Mouse (Mus musculus): Measurements from ENCODE around the gene Zfp36l3.
"Not testable (repeated sequence)": the region's sequence is repeated elsewhere in the genome, so short reads cannot be mapped to it uniquely, and the experiment has no call there.

Zfp36l3 gene

GRCm38 (mm10) chrX:53776276-53776675 lies at the start of gene Zfp36l3:
TSS of gene Zfp36l3 (minus strand) at chrX:53776394.
- ATAC-seq (ENCODE audit: low TSS enrichment) = no peak

DNA sequence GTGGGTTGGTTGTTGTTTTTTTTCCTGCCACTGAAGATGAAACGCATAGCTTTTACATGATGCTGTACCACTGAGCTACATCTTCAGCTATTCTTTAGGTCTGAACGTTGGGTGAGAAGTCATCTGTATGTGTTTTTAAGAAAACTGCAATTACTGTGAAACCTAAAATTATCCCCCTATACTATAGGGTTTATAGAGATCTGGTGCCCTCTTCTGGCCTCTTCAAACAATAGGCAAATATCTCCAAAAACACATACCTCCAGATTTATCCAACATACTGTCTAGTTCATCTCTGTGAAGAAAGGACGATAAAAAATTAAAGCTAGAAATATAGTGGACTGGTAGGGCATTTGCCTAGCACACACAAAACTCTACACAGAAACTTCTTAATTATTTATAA lies 22.9 kb upstream of the Zfp36l3 start:
- ATAC-seq (ENCODE audit: low TSS enrichment) = no peak

DNA sequence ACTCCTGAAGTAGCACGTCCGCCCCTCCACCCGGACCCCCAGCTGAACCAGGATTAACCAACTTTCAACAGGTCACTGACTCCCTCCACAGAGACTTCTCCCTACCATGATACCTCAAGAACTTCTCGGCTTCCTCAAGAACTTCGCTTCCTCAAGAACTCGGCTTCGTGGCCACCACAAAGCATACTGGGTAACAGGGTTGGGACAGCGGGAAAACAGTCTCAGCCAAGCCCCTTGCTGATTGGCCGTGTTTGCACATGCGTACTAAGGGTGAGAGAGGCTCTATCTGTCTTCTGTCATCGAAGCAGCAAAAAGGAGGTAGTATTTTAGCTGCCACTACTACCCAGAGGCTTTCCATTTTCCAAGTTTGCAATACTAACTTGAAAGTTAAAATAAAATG lies 21.3 kb upstream of the Zfp36l3 start, which contains the start of gene Xlr:
TSS of gene Xlr (minus strand) at position 188 of the 400 bp plus-strand sequence.
- ATAC-seq (ENCODE audit: low TSS enrichment) = not testable (repeated sequence)

- no peak for ATAC-seq (ENCODE audit: low TSS enrichment)
These were observed 18.5 kb downstream of the Zfp36l3 start, which contains the start of gene 1700013H16Rik for GRCm38 (mm10) chrX:53757736-53758135. TSS of gene 1700013H16Rik (minus strand) at chrX:53757831.

DNA sequence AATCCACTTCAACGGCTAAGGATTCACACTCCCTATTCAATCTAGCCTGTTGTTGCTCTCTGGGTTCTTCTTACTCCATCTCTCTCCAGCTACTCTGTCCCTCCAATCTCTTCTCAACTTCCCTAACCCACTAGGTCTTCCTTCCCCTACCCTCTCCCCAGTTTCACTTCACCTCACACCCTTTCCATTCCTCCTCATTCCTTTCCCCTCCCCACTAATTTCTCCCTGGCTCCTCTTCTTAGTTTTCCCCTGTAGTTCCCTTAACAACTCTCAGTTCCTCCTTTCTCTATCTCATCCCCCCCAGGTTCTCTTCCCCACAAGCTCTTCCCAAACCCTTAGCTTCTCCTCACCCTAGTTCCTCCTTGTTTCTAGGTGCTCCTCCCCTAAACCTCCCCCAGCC lies 23.3 kb downstream of the Zfp36l3 start:
- no peak for ATAC-seq (ENCODE audit: low TSS enrichment)

- ATAC-seq (ENCODE audit: low TSS enrichment) = no peak
These were observed 47.2 kb downstream of the Zfp36l3 start for GRCm38 (mm10) chrX:53728967-53729366.

GRCm38 (mm10) chrX:53724596-53724995 lies 51.6 kb downstream of the Zfp36l3 start, which contains the start of gene 4930502E18Rik:
TSS of gene 4930502E18Rik (plus strand) at chrX:53724826.
- ATAC-seq (ENCODE audit: low TSS enrichment) = no peak

All from frontal cortex, adult (tissue).